ENCODE assay signal across 25 mouse cellular contexts in the genomic region with DNA sequence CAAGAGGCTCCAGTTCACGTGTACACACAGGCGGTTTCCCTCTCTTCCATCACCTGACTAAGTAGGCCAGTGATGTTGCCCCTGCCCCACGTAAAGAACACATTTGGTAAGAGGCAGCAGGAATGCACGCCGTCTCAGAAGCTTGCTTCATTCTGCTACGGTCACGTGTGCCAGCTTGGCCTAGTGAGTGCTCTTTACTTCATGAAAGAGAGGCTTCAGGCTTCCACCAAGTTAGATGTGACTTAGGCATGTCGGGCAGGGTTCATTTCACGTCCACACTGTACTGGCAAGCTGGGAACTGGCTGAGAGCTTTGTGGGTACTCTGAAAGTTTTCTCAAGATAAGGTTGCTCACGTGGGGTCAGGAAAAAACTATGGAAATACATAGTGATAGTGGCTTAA. TPM values are rescaled to one million over a fixed set of nuclear protein-coding genes. Genes with fewer than 3 reads are reported as not detected.
"Had no signal": no experiment of that assay in that cellular context is flagged by ENCODE, and none has a peak within 500 bp of the region (broad histone marks: within the 10 kb centered on the region; RNA-seq: fewer than 3 reads in every experiment).

No protein-coding gene starts in this region.

- H3K9me3 ChIP-seq: limb, embryonic 10.5 days; limb, embryonic 13.5 days; liver, embryonic 12.5 days; liver, embryonic 15.5 days; megakaryocyte, embryonic 14.5 days; midbrain, embryonic 10.5 days; midbrain, embryonic 13.5 days; neural tube, embryonic 13.5 days had no signal

- H3K4me2 ChIP-seq: limb, embryonic 13.5 days; liver, embryonic 12.5 days; liver, embryonic 15.5 days; lung, embryonic 14.5 days; midbrain, embryonic 13.5 days; neural tube, embryonic 13.5 days had no signal

- DNase-seq: kidney, adult 2 months; kidney, postnatal 25 days; layer of hippocampus, adult 9-11 months; liver; lung, embryonic 14.5 days; right cerebral cortex, postnatal 14 days; right cerebral cortex, postnatal 4 days; thymus, postnatal 36 days had no signal

- H3K4me3 ChIP-seq: layer of hippocampus, adult 2 months; limb, embryonic 10.5 days; limb, embryonic 13.5 days; liver, embryonic 12.5 days; liver, embryonic 15.5 days; megakaryocyte, embryonic 14.5 days; midbrain, embryonic 10.5 days; midbrain, embryonic 13.5 days; myocyte; neural tube, embryonic 13.5 days had no signal

- H3K4me1 ChIP-seq: limb, embryonic 10.5 days; limb, embryonic 13.5 days; midbrain, embryonic 10.5 days; midbrain, embryonic 13.5 days; neural tube, embryonic 13.5 days had no signal

- H3K9ac ChIP-seq: limb, embryonic 13.5 days; liver, embryonic 12.5 days; liver, embryonic 15.5 days; lung, embryonic 14.5 days; midbrain, embryonic 13.5 days; neural tube, embryonic 13.5 days had no signal

- ATAC-seq: intestine, postnatal 0 days; liver, embryonic 12.5 days; midbrain, embryonic 13.5 days; midbrain, embryonic 16.5 days had no signal

- H3K27ac ChIP-seq: kidney, postnatal 0 days; layer of hippocampus, adult 2 months; limb, embryonic 10.5 days; limb, embryonic 13.5 days; liver, embryonic 12.5 days; liver, embryonic 15.5 days; midbrain, embryonic 10.5 days; midbrain, embryonic 13.5 days; neural tube, embryonic 13.5 days had no signal

- H3K27me3 ChIP-seq: limb, embryonic 13.5 days; liver, embryonic 12.5 days; liver, embryonic 15.5 days; megakaryocyte, embryonic 14.5 days; midbrain, embryonic 13.5 days; neural tube, embryonic 13.5 days had no signal

RNA-seq across cellular contexts. Expression of a gene that starts 32.9 kb away (rescaled TPM):
- polyA plus RNA-seq: intestine, embryonic 14.5 days; intestine, postnatal 0 days; kidney, postnatal 0 days; large intestine, adult 2 months; limb, embryonic 10.5 days; limb, embryonic 13.5 days; liver, embryonic 12.5 days; liver, embryonic 15.5 days; lung, embryonic 14.5 days; midbrain, embryonic 13.5 days; myocyte had no signal

RNA-seq across cellular contexts. Expression of a gene that starts 59.5 kb away (rescaled TPM):
- polyA plus RNA-seq: intestine, embryonic 14.5 days; intestine, postnatal 0 days; kidney, embryonic 14.5 days; kidney, postnatal 0 days; limb, embryonic 10.5 days; limb, embryonic 13.5 days; liver, embryonic 12.5 days; liver, embryonic 15.5 days; lung, embryonic 14.5 days; midbrain, embryonic 10.5 days; midbrain, embryonic 13.5 days; midbrain, embryonic 16.5 days; myocyte; neural tube, embryonic 13.5 days; stomach, embryonic 14.5 days had no signal
